Mouse (Mus musculus): ENCODE results near the gene Fam43b.

The Fam43b gene

DNA sequence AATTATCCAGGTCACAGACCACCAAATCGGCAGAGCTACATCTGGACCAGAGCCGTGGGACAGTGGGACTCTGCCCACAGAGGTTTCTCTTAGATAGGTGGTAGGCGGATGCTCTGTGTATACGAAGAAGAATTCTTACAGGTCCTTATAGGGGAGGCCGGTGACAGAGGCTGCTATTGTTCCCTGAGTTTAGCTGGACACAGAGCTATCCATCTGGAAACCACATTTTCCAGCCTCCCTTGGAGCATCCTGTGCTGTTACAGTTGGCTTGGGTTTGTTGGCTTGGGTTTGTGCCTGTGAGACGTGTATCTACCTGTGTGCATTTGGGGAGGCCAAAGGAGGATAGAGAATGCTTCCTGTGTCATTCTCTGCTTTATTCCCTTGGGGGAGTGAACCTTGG lies 43.6 kb downstream of the Fam43b start:
- 85% methylated on average over 6 of the region's 6 CpGs for WGBS

DNA sequence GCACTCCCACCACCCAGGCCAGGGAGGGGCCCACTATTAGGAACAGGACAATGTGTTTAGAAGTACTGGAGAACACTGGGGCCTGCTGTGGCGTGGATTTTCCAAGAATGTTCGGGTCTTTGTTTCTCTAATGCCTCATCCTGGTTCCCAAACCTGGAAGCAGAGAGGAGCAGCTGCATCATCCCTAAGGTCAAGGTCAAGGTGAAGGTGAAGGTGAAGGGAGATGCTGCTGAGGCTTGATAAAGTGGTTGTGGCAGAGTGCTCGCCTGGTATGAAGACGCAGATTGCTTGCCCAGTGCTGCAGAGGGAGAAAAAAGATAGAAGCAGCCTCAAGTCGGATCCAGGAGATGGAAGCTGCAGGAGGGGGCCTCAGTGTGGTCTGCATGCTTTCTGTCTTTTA lies 44.5 kb downstream of the Fam43b start:
- WGBS, result 90% methylated on average over 5 of the region's 5 CpGs

DNA sequence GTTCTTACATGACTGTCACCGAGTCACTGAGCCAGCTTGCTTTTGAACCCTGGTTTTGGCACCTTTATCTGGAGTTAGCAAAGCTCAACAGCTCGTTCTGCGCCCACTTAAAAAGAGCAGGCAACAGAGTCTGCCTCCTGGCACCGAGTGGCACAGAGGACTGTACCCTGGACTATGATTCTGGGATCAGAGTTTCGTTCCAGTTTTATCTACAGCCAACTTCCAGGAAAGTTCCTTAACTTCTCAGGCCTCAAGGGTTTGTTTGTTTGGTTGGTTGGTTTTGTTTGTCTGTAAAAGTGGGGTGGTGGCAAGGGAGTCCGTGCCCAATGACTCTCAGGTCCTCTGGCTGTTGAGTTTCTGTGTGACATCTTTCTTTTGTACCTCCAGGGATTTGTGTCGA lies 47.6 kb downstream of the Fam43b start:
- WGBS, result 67% methylated on average over 7 of the region's 7 CpGs

DNA sequence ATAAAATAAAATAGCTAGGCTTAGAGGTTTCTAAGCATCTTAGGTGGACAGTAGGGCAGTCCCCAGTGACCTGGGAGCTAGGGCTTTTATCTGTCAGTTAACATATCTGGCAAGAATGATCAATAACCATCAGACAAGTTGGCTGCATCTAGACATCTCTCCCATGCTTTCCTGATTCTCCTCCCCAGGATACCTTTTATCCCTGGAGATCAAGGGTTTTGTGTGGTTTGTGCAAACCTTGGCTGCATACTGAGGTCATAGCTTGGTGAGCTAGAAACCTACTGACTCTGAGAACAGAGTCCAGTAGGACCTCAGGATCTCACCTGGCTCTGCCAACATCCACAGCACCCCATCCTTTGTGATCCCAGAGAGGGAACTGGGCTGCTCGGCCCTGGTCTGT lies 49.0 kb downstream of the Fam43b start:
- 82% methylated on average over 1 of the region's 1 CpGs for WGBS

DNA sequence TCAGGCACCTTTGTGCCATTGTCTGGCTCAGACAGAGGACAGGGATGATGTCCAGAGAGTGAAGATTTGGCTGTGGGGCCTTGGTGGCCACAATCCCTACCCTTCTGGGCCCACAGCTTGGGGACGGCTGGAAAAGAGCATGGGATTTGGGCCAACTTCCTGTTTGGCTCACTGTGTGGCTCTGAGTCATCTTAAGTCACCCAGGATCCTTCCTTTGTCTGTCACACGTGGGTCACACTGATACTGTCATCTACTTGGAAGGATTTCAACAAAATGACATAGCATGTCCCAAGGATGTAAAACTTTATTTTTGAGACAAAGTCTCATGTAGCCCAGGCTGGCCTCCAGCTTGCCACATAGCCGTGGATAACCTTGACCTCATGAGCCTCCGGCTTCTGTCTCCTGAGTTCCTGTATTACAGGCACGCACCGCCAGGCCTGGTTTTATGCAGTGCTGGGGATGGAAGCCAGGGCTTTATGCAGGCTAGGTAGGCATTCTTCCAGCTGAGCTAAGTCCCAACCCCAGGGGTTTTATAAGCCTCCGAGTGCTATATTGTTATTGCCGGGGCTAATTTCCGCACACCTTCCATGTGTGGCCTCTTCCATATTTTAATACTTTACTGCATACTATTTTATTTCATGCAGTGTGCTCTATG lies 51.3 kb downstream of the Fam43b start:
- WGBS, result 70% methylated on average over 9 of the region's 9 CpGs
